Mouse (Mus musculus) CH12.LX (cell line): Measurements from ENCODE around the gene Clstn1. TPM values are rescaled to one million over a fixed set of nuclear protein-coding genes. Genes with fewer than 3 reads are reported as not detected.

Source experiments
- DNase-seq: peaks from one replicate; pipeline ENCODE4 v3.0.0-alpha.2; 2013; ENCODE audit errors: extremely low read depth
- H3K27ac ChIP-seq: 2 replicates; pipeline ENCODE4 v1.5.1; 2012; ENCODE audit warnings: low read depth, mild to moderate bottlenecking, control low read depth, moderate library complexity; ENCODE audit not compliant: insufficient read depth
- H3K27me3 ChIP-seq: replicated peaks from 2 replicates; pipeline ENCODE3; 2012; ENCODE audit warnings: inconsistent platforms
- H3K36me3 ChIP-seq, 2 experiments: replicated peaks in 1 of 2; 2 replicates each; pipeline versions ENCODE3 to v1.6.1; 2012; ENCODE audit warnings: inconsistent platforms in 1 of 2, low read length in 1 of 2, mild to moderate bottlenecking in 1 of 2, mixed read lengths in 1 of 2, moderate library complexity in 1 of 2; ENCODE audit not compliant: control insufficient read depth in 1 of 2, insufficient read depth in 1 of 2
- H3K4me1 ChIP-seq, 2 experiments: 2 replicates each; pipeline ENCODE4 v1.6.1; 2012; ENCODE audit warnings: inconsistent platforms in 1 of 2, moderate library complexity in 1 of 2; ENCODE audit not compliant: insufficient read depth in 2 of 2, control insufficient read depth in 1 of 2
- H3K4me2 ChIP-seq: 2 replicates; pipeline ENCODE4 v1.6.1; 2012; ENCODE audit warnings: low read depth, mild to moderate bottlenecking, control low read depth; ENCODE audit not compliant: poor library complexity, insufficient read depth, severe bottlenecking
- H3K4me3 ChIP-seq, 3 experiments: fragments of 150-350 bp in 1 of 3; sonication (generic) in 1 of 3; replicated peaks in 1 of 3; 2 replicates each; pipeline versions ENCODE3 to v1.5.1; 2011 to 2012; ENCODE audit warnings: low read depth in 2 of 3, low read length in 2 of 3, mild to moderate bottlenecking in 2 of 3, moderate library complexity in 2 of 3, control low read depth in 1 of 3, improper control_type of control experiment in 1 of 3, inconsistent platforms in 1 of 3, mixed read lengths in 1 of 3; ENCODE audit not compliant: poor library complexity in 1 of 3
- H3K79me2 ChIP-seq: replicated peaks from 2 replicates; pipeline ENCODE4 v1.6.1; 2012; ENCODE audit warnings: mild to moderate bottlenecking, moderate library complexity; ENCODE audit not compliant: control insufficient read depth, poor library complexity, insufficient read depth, severe bottlenecking; ENCODE audit errors: extremely low read depth
- H3K9ac ChIP-seq: 2 replicates; pipeline ENCODE4 v1.6.1; 2012; ENCODE audit warnings: low read depth, mild to moderate bottlenecking, control low read depth, moderate library complexity; ENCODE audit not compliant: insufficient read depth
- H3K9me3 ChIP-seq: replicated peaks from 2 replicates; pipeline ENCODE3; 2012; ENCODE audit warnings: low read length, inconsistent platforms, mixed read lengths
- BHLHE40 ChIP-seq: IDR thresholded peaks from 2 replicates; pipeline ENCODE4 v1.6.1; 2011; ENCODE audit warnings: mild to moderate bottlenecking, low read depth, low read length, improper control_type of control experiment
- CHD2 ChIP-seq: IDR thresholded peaks from 2 replicates; pipeline ENCODE4 v1.6.1; 2011; ENCODE audit warnings: low read length, improper control_type of control experiment
- E2F4 ChIP-seq: IDR thresholded peaks from 2 replicates; pipeline ENCODE4 v1.6.1; 2011; ENCODE audit warnings: low read depth, low read length, improper control_type of control experiment; ENCODE audit not compliant: insufficient replicate concordance
- ELF1 ChIP-seq: IDR thresholded peaks from 2 replicates; pipeline ENCODE4 v1.6.1; 2014; ENCODE audit warnings: low read depth, mild to moderate bottlenecking, inconsistent platforms, low read length, improper control_type of control experiment
- EP300 ChIP-seq: IDR thresholded peaks from 2 replicates; pipeline ENCODE4 v1.6.1; 2011; ENCODE audit warnings: low read length, improper control_type of control experiment
- ETS1 ChIP-seq: conservative IDR thresholded peaks from 2 replicates; pipeline ENCODE4 v1.6.1; 2012; ENCODE audit warnings: low read depth, mild to moderate bottlenecking, inconsistent platforms, low read length, improper control_type of control experiment, moderate library complexity
- GABPA ChIP-seq: IDR thresholded peaks from 2 replicates; pipeline ENCODE4 v1.6.1; 2012; ENCODE audit warnings: low read depth, low read length, improper control_type of control experiment, inconsistent platforms; ENCODE audit not compliant: insufficient replicate concordance
- HCFC1 ChIP-seq: IDR thresholded peaks from 2 replicates; pipeline ENCODE4 v1.6.1; 2012; ENCODE audit warnings: low read depth, mild to moderate bottlenecking, inconsistent platforms, low read length, improper control_type of control experiment
- IRF4 ChIP-seq: IDR thresholded peaks from 2 replicates; pipeline ENCODE4 v1.6.1; 2014; ENCODE audit warnings: low read depth, mild to moderate bottlenecking, inconsistent platforms, low read length, improper control_type of control experiment
- JUN ChIP-seq: IDR thresholded peaks from 2 replicates; pipeline ENCODE4 v1.6.1; 2011; ENCODE audit warnings: low read depth, mild to moderate bottlenecking, low read length, improper control_type of control experiment, moderate library complexity; ENCODE audit not compliant: insufficient read depth
- KAT2A ChIP-seq: IDR thresholded peaks from 2 replicates; pipeline ENCODE4 v1.6.1; 2012; ENCODE audit warnings: low read length, improper control_type of control experiment, inconsistent platforms; ENCODE audit not compliant: insufficient replicate concordance
- MAX ChIP-seq: IDR thresholded peaks from 2 replicates; pipeline ENCODE4 v1.6.1; 2011; ENCODE audit warnings: low read length, improper control_type of control experiment
- MAZ ChIP-seq: IDR thresholded peaks from 2 replicates; pipeline ENCODE4 v1.6.1; 2012; ENCODE audit warnings: low read depth, mild to moderate bottlenecking, inconsistent platforms, low read length, improper control_type of control experiment, moderate library complexity
- MYC ChIP-seq: IDR thresholded peaks from 2 replicates; pipeline ENCODE4 v1.6.1; 2011; ENCODE audit warnings: low read depth, mild to moderate bottlenecking, improper control_type of control experiment, low read length
- NELFE ChIP-seq: IDR thresholded peaks from 2 replicates; pipeline ENCODE4 v1.6.1; 2011; ENCODE audit warnings: low read depth, low read length, improper control_type of control experiment
- PAX5 ChIP-seq: IDR thresholded peaks from 2 replicates; pipeline ENCODE4 v1.6.1; 2012; ENCODE audit warnings: low read length, inconsistent platforms, mixed read lengths
- POLR2A ChIP-seq: IDR thresholded peaks from 2 replicates; pipeline ENCODE4 v1.6.1; 2011; ENCODE audit warnings: low read depth, mild to moderate bottlenecking, improper control_type of control experiment, low read length
- POLR2AphosphoS2 ChIP-seq: IDR thresholded peaks from 2 replicates; pipeline ENCODE4 v1.6.1; 2011; ENCODE audit warnings: low read depth, low read length, improper control_type of control experiment
- RAD21 ChIP-seq: IDR thresholded peaks from 2 replicates; pipeline ENCODE4 v1.6.1; 2011; ENCODE audit warnings: low read depth, mild to moderate bottlenecking, low read length, improper control_type of control experiment, moderate library complexity
- SIN3A ChIP-seq: IDR thresholded peaks from 2 replicates; pipeline ENCODE4 v1.6.1; 2012; ENCODE audit warnings: low read length, improper control_type of control experiment, inconsistent platforms
- SMC3 ChIP-seq: IDR thresholded peaks from 2 replicates; pipeline ENCODE4 v1.6.1; 2011; ENCODE audit warnings: low read depth, low read length, improper control_type of control experiment
- TBP ChIP-seq: conservative IDR thresholded peaks from 2 replicates; pipeline ENCODE4 v1.6.1; 2011; ENCODE audit warnings: low read depth, low read length, improper control_type of control experiment
- USF1 ChIP-seq: IDR thresholded peaks from 2 replicates; pipeline ENCODE4 v1.6.1; 2014; ENCODE audit warnings: low read depth, mild to moderate bottlenecking, inconsistent platforms, low read length, improper control_type of control experiment
- USF2 ChIP-seq: conservative IDR thresholded peaks from 2 replicates; pipeline ENCODE4 v1.6.1; 2011; ENCODE audit warnings: low read depth, low read length, improper control_type of control experiment
- ZNF384 ChIP-seq: IDR thresholded peaks from 2 replicates; pipeline ENCODE4 v1.6.1; 2012; ENCODE audit warnings: low read depth, low read length, improper control_type of control experiment, inconsistent platforms
- dilution Hi-C: fragments of 300-500 bp; cut with MboI; formaldehyde crosslinking; loops from 2 replicates; pipeline ENCODE4 v1.14.3; 2020; ENCODE audit warnings: low sequenced_read_pairs; ENCODE audit not compliant: extremely low pct_unique_long_range_greater_than_20kb, extremely low pct_ligation_motif_present
- in situ Hi-C: fragments of 300-500 bp; cut with MboI; formaldehyde crosslinking; loops from 3 replicates; pipeline ENCODE4 v1.14.3; 2019; ENCODE audit warnings: low sequenced_read_pairs, low pct_ligation_motif_present, low pct_unique_long_range_greater_than_20kb, mixed read lengths
- polyA plus RNA-seq: library from polyadenylated mRNA; unstranded; fragments of >175 nt; gene quantifications from 2 replicates; pipeline ENCODE4 v1.2.1, GENCODE M21; 2012; ENCODE audit warnings: low read depth; ENCODE audit not compliant: insufficient read length
- total RNA-seq, 2 experiments: library from RNA; depleted of rRNA; stranded (reverse); fragments of 300-350 nt in 1 of 2; fragments of >200 nt in 1 of 2; gene quantifications; 2 replicates each; pipeline ENCODE4 v1.2.3; 2012 to 2014

Clstn1 gene
- total and polyA plus RNA-seq, 3 experiments = 26.4 to 53.1 (median 35.2) TPM

DNA sequence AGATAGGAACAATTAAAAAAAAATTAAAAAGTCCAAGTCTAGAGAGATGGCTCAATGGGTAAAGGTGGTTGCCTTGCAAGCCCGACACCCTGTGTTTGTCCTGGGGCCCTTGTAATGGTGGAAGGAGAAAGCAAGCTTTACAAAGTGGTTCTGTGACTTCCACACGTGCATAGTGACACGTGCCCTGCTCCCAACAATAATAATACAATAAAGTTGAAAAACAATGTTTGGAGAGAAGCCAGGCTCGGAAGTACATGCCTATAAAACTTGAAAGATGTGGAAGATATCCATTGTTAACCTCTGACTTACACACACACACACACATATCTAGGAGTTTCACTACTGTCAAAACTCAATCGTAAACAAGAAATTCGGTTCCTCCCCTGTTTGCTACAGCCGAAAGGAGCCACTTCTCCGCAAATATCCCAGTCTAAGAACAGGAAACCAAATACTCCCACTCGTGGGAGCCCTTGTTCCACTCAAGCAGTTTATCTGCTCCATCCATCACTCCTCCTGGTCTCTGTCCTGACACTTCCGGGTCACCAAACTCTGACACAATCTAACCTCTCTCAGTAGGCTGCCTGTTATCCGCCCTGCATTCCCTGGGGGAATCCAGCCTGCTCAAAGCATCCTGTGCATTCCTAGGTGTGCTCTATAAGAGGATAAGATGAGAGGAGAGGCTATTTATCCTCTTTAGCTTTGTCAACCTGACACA, 92.9 kb downstream of the Clstn1 start:
- dilution Hi-C loops = no loop called here
- TF ChIP-seq ZNF384 (no peak), MAX (no peak), POLR2AphosphoS2 (no peak), MAZ (no peak), IRF4 (no peak), POLR2A (no peak), GABPA (no peak), RAD21 (no peak), HCFC1 (no peak), TBP (no peak), EP300 (no peak), ELF1 (no peak), KAT2A (no peak), SMC3 (no peak)
- H3K79me2 ChIP-seq = peaks cover 58% of the 10 kb centered on the region
- peaks cover 4% of the 10 kb centered on the region for H3K9me3 ChIP-seq
- peaks cover 9 to 57% of the 10 kb centered on the region in 2 experiments; a peak in 3 of 4 replicates for H3K4me1 ChIP-seq
- no peak overlapping the region for H3K27ac ChIP-seq
- H3K4me2 ChIP-seq = no peak overlapping the region
- H3K9ac ChIP-seq = no peak overlapping the region
- no peak overlapping the region for H3K4me3 ChIP-seq
- no peak for DNase-seq
- H3K36me3 ChIP-seq = peaks cover 35 to 75% of the 10 kb centered on the region in 2 experiments
- H3K27me3 ChIP-seq = no peaks in the 10 kb centered on the region
- in situ Hi-C loops = no loop called here

DNA sequence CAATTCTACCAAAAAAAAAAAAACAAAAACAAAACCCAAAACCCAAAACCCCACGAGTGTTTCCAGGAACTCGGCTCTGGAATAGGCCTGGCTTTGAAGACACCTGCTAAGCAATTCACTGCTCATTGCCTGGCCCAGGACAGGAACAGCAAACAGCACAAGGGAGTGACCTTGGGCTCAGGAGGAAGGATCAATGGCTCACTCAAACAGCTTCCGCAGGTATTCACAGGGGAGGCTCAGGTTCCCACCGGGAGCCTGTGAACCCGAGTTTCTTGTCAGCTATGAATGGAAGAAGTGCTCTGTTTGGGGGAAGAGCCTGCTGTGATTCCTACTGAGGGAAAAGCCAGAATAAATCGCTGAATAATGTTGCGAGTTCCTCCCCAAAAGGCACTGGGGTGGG, 97.6 kb downstream of the Clstn1 start:
- Histone ChIP-seq H3K4me2 (peak overlapping the region; percentile 40), H3K9me3 (peaks cover 4% of the 10 kb centered on the region), H3K4me1 (peaks cover 17 to 76% of the 10 kb centered on the region in 2 experiments), H3K36me3 (peaks cover 21 to 67% of the 10 kb centered on the region in 2 experiments), H3K79me2 (peaks cover 68% of the 10 kb centered on the region), H3K4me3 (no peak overlapping the region), H3K27me3 (no peaks in the 10 kb centered on the region)
- DNase-seq = no peak
- in situ Hi-C loops = no loop called here
- dilution Hi-C loops = no loop called here
- no peak for TF ChIP-seq CHD2
- TF ChIP-seq IRF4 = no peak
- TF ChIP-seq TBP = no peak
- no peak for TF ChIP-seq E2F4
- no peak for TF ChIP-seq SIN3A
- no peak for TF ChIP-seq KAT2A
- no peak for TF ChIP-seq NELFE
- TF ChIP-seq PAX5 = no peak
- no peak for TF ChIP-seq USF1
- TF ChIP-seq POLR2AphosphoS2 = no peak
- no peak for TF ChIP-seq BHLHE40
- no peak for TF ChIP-seq JUN
- no peak for TF ChIP-seq POLR2A
- TF ChIP-seq ZNF384 = no peak
- no peak for TF ChIP-seq MYC
- TF ChIP-seq USF2 = no peak
- TF ChIP-seq RAD21 = no peak
- no peak for TF ChIP-seq ETS1
- TF ChIP-seq, all 38 proteins: peak for 0
- H3K9ac ChIP-seq = no peak overlapping the region
- H3K27ac ChIP-seq = peak overlapping the region; percentile 32; the same call in 1 of the 2 replicates
